Mouse (Mus musculus) kidney, postnatal 10 days (tissue): Measurements from ENCODE around the gene Vipas39.
"Not testable (repeated sequence)": the region's sequence is repeated elsewhere in the genome, so short reads cannot be mapped to it uniquely, and the experiment has no call there.

Source experiments
- DNase-seq: peaks from one replicate; pipeline ENCODE4 v3.0.0; 2021; ENCODE audit warnings: mixed read lengths

The Vipas39 gene

GRCm38 (mm10) chr12:87266108-87266826, at the start of gene Vipas39, which contains the start of gene Ahsa1:
Vipas39 (minus strand) TSS chr12:87266256.
Ahsa1 (plus strand) TSS chr12:87266479.
- peak; percentile 91 for DNase-seq

GRCm38 (mm10) chr12:87313098-87313497, 47.0 kb upstream of the Vipas39 start:
- DNase-seq: no peak

- DNase-seq: not testable (repeated sequence)
Measured at GRCm38 (mm10) chr12:87306584-87306844, 40.5 kb upstream of the Vipas39 start.

GRCm38 (mm10) chr12:87305767-87306583, 39.9 kb upstream of the Vipas39 start:
- DNase-seq: no peak

GRCm38 (mm10) chr12:87301189-87301588, 35.1 kb upstream of the Vipas39 start:
- DNase-seq: no peak

GRCm38 (mm10) chr12:87300441-87300690, 34.3 kb upstream of the Vipas39 start:
- DNase-seq: no peak

- DNase-seq: peak; percentile 54
Measured at GRCm38 (mm10) chr12:87299657-87300440, 33.8 kb upstream of the Vipas39 start, which contains the start of gene Ism2. Ism2 (minus strand) TSS chr12:87299705.

- no peak for DNase-seq
Measured at GRCm38 (mm10) chr12:87299037-87299656, 33.1 kb upstream of the Vipas39 start.

- DNase-seq: no peak
Measured at GRCm38 (mm10) chr12:87293934-87294333, 27.9 kb upstream of the Vipas39 start.

GRCm38 (mm10) chr12:87289100-87289499, 23.0 kb upstream of the Vipas39 start:
- no peak for DNase-seq

- DNase-seq: no peak
Measured at GRCm38 (mm10) chr12:87284726-87285125, 18.7 kb upstream of the Vipas39 start.

GRCm38 (mm10) chr12:87284268-87284667, 18.2 kb upstream of the Vipas39 start:
- DNase-seq: no peak

- DNase-seq: no peak
Measured at GRCm38 (mm10) chr12:87283706-87284105, 17.6 kb upstream of the Vipas39 start.

GRCm38 (mm10) chr12:87282743-87283142, 16.7 kb upstream of the Vipas39 start:
- DNase-seq: no peak

- DNase-seq: no peak
Measured at GRCm38 (mm10) chr12:87281766-87282165, 15.7 kb upstream of the Vipas39 start.

GRCm38 (mm10) chr12:87279879-87280278, 13.8 kb upstream of the Vipas39 start:
- no peak for DNase-seq

GRCm38 (mm10) chr12:87279350-87279749, 13.3 kb upstream of the Vipas39 start:
- no peak for DNase-seq

GRCm38 (mm10) chr12:87278118-87278730, 12.2 kb upstream of the Vipas39 start:
- peak; percentile 26 for DNase-seq

- DNase-seq: not testable (repeated sequence)
Measured at GRCm38 (mm10) chr12:87277251-87277650, 11.2 kb upstream of the Vipas39 start.

GRCm38 (mm10) chr12:87274853-87275831, 9.1 kb upstream of the Vipas39 start:
- no peak for DNase-seq

- DNase-seq: peak; percentile 47
Measured at GRCm38 (mm10) chr12:87267682-87268081, 1.6 kb upstream of the Vipas39 start.
